Mouse (Mus musculus) embryonic facial prominence, embryonic 12.5 days (tissue): Measurements from ENCODE around the gene Supt20. TPM values are rescaled to one million over a fixed set of nuclear protein-coding genes. Genes with fewer than 3 reads are reported as not detected.

Experiments
- ATAC-seq: fragments of 200-750 bp; cut with Nextera tagmentation; 2 replicates; pipeline ENCODE4 v1.8.0; 2017; ENCODE audit not compliant: insufficient number of reproducible peaks, insufficient read depth, low FRiP score, low TSS enrichment
- H3K27ac ChIP-seq: fragments of 300-500 bp; sonication (generic); 2 replicates; pipeline ENCODE4 v1.5.1; 2016; ENCODE audit warnings: mild to moderate bottlenecking
- H3K27me3 ChIP-seq: fragments of 300-500 bp; sonication (generic); 2 replicates; pipeline ENCODE4 v1.6.1; 2016; ENCODE audit warnings: mild to moderate bottlenecking, moderate library complexity
- H3K36me3 ChIP-seq: fragments of 300-500 bp; sonication (generic); 2 replicates; pipeline ENCODE4 v1.6.1; 2016; ENCODE audit warnings: mild to moderate bottlenecking
- H3K4me1 ChIP-seq: fragments of 300-500 bp; sonication (generic); 2 replicates; pipeline ENCODE4 v1.6.1; 2016
- H3K4me2 ChIP-seq: fragments of 300-500 bp; sonication (generic); replicated peaks from 2 replicates; pipeline ENCODE4 v1.6.1; 2016; ENCODE audit warnings: mild to moderate bottlenecking, moderate library complexity
- H3K4me3 ChIP-seq: fragments of 300-500 bp; sonication (generic); 2 replicates; pipeline ENCODE4 v1.5.1; 2016; ENCODE audit warnings: mild to moderate bottlenecking
- H3K9ac ChIP-seq: fragments of 300-500 bp; sonication (generic); 2 replicates; pipeline ENCODE4 v1.6.1; 2016; ENCODE audit warnings: mild to moderate bottlenecking, moderate library complexity
- H3K9me3 ChIP-seq: fragments of 300-500 bp; sonication (generic); 2 replicates; pipeline ENCODE4 v1.6.1; 2016; ENCODE audit warnings: mild to moderate bottlenecking, moderate library complexity
- WGBS: fragments of 180-500 bp; shearing (Covaris S2); methylation state at CpG from one replicate; pipeline ENCODE4 v1.1.7; 2016; 5-methylcytosine and 5-hydroxymethylcytosine counted together
- polyA plus RNA-seq: library from polyadenylated mRNA; unstranded; fragments of >200 nt; fragmentation: Nextera tagmentation; extraction: Ambion mirVana; gene quantifications from 2 replicates; pipeline ENCODE4 v1.2.1, GENCODE M21; 2016

Supt20 gene
- polyA plus RNA-seq, 1 experiment from 2014 or later = 142 TPM

GRCm38 (mm10) chr3:54708972-54709371, 16.4 kb downstream of the Supt20 start:
- Histone ChIP-seq H3K9me3 (no peaks in the 10 kb centered on the region), H3K4me3 (no peak overlapping the region), H3K4me2 (no peak overlapping the region), H3K4me1 (no peaks in the 10 kb centered on the region), H3K27ac (no peak overlapping the region), H3K9ac (no peak overlapping the region), H3K36me3 (peaks cover 80% of the 10 kb centered on the region), H3K27me3 (no peaks in the 10 kb centered on the region)
- no peak for ATAC-seq
- WGBS = 88% methylated on average over 9 of the region's 9 CpGs

- Histone ChIP-seq H3K4me3 (no peak within 1 kb of the TSS), H3K36me3 (peaks cover 74% of the 10 kb centered on the region), H3K9me3 (no peaks in the 10 kb centered on the region), H3K4me1 (no peaks in the 10 kb centered on the region), H3K4me2 (no peak within 1 kb of the TSS), H3K9ac (no peak within 1 kb of the TSS), H3K27me3 (no peaks in the 10 kb centered on the region), H3K27ac (no peak within 1 kb of the TSS)
- 88% methylated on average over 6 of the region's 6 CpGs for WGBS
- ATAC-seq = no peak
Observed at GRCm38 (mm10) chr3:54714253-54714652, 21.6 kb downstream of the Supt20 start, which contains the start of gene Gm21958. Gene Gm21958, minus strand, starts transcription at chr3:54714353.

- 92% methylated on average over 6 of the region's 6 CpGs for WGBS
- H3K9me3 ChIP-seq = no peaks in the 10 kb centered on the region
- no peak overlapping the region for H3K9ac ChIP-seq
- no peaks in the 10 kb centered on the region for H3K27me3 ChIP-seq
- H3K27ac ChIP-seq = no peak overlapping the region
- no peak overlapping the region for H3K4me3 ChIP-seq
- H3K4me2 ChIP-seq = no peak overlapping the region
- ATAC-seq = no peak
- H3K36me3 ChIP-seq = peaks cover 64% of the 10 kb centered on the region
- no peaks in the 10 kb centered on the region for H3K4me1 ChIP-seq
Observed at GRCm38 (mm10) chr3:54715461-54715860, 22.9 kb downstream of the Supt20 start.

- H3K27me3 ChIP-seq = no peaks in the 10 kb centered on the region
- peaks cover 64% of the 10 kb centered on the region for H3K36me3 ChIP-seq
- no peaks in the 10 kb centered on the region for H3K9me3 ChIP-seq
- no peak overlapping the region for H3K9ac ChIP-seq
- ATAC-seq = no peak
- 90% methylated on average over 6 of the region's 6 CpGs for WGBS
- H3K27ac ChIP-seq = no peak overlapping the region
- no peaks in the 10 kb centered on the region for H3K4me1 ChIP-seq
- no peak overlapping the region for H3K4me2 ChIP-seq
- no peak overlapping the region for H3K4me3 ChIP-seq
Observed at GRCm38 (mm10) chr3:54717348-54717747, 24.7 kb downstream of the Supt20 start.

GRCm38 (mm10) chr3:54718947-54719346, 26.3 kb downstream of the Supt20 start:
- WGBS = 58% methylated on average over 3 of the region's 3 CpGs
- no peak overlapping the region for H3K4me3 ChIP-seq
- H3K9ac ChIP-seq = no peak overlapping the region
- H3K27ac ChIP-seq = no peak overlapping the region
- H3K4me1 ChIP-seq = no peaks in the 10 kb centered on the region
- peaks cover 75% of the 10 kb centered on the region for H3K36me3 ChIP-seq
- no peak for ATAC-seq
- H3K4me2 ChIP-seq = no peak overlapping the region
- no peaks in the 10 kb centered on the region for H3K27me3 ChIP-seq
- no peaks in the 10 kb centered on the region for H3K9me3 ChIP-seq

- WGBS = 91% methylated on average over 10 of the region's 10 CpGs
- ATAC-seq = no peak
- Histone ChIP-seq H3K9ac (no peak overlapping the region), H3K36me3 (peaks cover 65% of the 10 kb centered on the region), H3K9me3 (no peaks in the 10 kb centered on the region), H3K27ac (no peak overlapping the region), H3K4me2 (no peak overlapping the region), H3K4me1 (no peaks in the 10 kb centered on the region), H3K4me3 (no peak overlapping the region), H3K27me3 (no peaks in the 10 kb centered on the region)
Observed at GRCm38 (mm10) chr3:54723741-54724500, 31.3 kb downstream of the Supt20 start.

GRCm38 (mm10) chr3:54725344-54725743, 32.7 kb downstream of the Supt20 start:
- no peak overlapping the region for H3K9ac ChIP-seq
- WGBS = 81% methylated on average over 2 of the region's 2 CpGs
- H3K27ac ChIP-seq = no peak overlapping the region
- H3K4me2 ChIP-seq = no peak overlapping the region
- ATAC-seq = no peak
- no peak overlapping the region for H3K4me3 ChIP-seq
- no peaks in the 10 kb centered on the region for H3K9me3 ChIP-seq
- H3K4me1 ChIP-seq = no peaks in the 10 kb centered on the region
- peaks cover 77% of the 10 kb centered on the region for H3K36me3 ChIP-seq
- H3K27me3 ChIP-seq = no peaks in the 10 kb centered on the region

- 96% methylated on average over 2 of the region's 2 CpGs for WGBS
- Histone ChIP-seq H3K36me3 (peaks cover 76% of the 10 kb centered on the region), H3K27me3 (no peaks in the 10 kb centered on the region), H3K9ac (no peak overlapping the region), H3K4me3 (no peak overlapping the region), H3K4me2 (no peak overlapping the region), H3K27ac (no peak overlapping the region), H3K9me3 (no peaks in the 10 kb centered on the region), H3K4me1 (no peaks in the 10 kb centered on the region)
- ATAC-seq = no peak
Observed at GRCm38 (mm10) chr3:54727588-54727987, 35.0 kb downstream of the Supt20 start.

GRCm38 (mm10) chr3:54728100-54728499, 35.5 kb downstream of the Supt20 start:
- no peaks in the 10 kb centered on the region for H3K9me3 ChIP-seq
- H3K27me3 ChIP-seq = no peaks in the 10 kb centered on the region
- no peak overlapping the region for H3K9ac ChIP-seq
- no peaks in the 10 kb centered on the region for H3K4me1 ChIP-seq
- no peak overlapping the region for H3K4me2 ChIP-seq
- WGBS = 91% methylated on average over 6 of the region's 6 CpGs
- no peak overlapping the region for H3K27ac ChIP-seq
- no peak for ATAC-seq
- H3K36me3 ChIP-seq = peaks cover 74% of the 10 kb centered on the region
- H3K4me3 ChIP-seq = no peak overlapping the region

- Histone ChIP-seq H3K27me3 (no peaks in the 10 kb centered on the region), H3K27ac (no peak overlapping the region), H3K36me3 (peaks cover 57% of the 10 kb centered on the region), H3K4me2 (no peak overlapping the region), H3K4me1 (0 out of 2 replicates have a peak, but pooled peaks cover 3% of the 10 kb centered on the region), H3K9me3 (no peaks in the 10 kb centered on the region), H3K9ac (no peak overlapping the region), H3K4me3 (no peak overlapping the region)
- no peak for ATAC-seq
- WGBS = 76% methylated on average over 8 of the region's 8 CpGs
Observed at GRCm38 (mm10) chr3:54731626-54732150, 39.1 kb downstream of the Supt20 start.

GRCm38 (mm10) chr3:54732371-54732770, 39.8 kb downstream of the Supt20 start:
- Histone ChIP-seq H3K4me3 (no peak overlapping the region), H3K27me3 (no peaks in the 10 kb centered on the region), H3K27ac (no peak overlapping the region), H3K9me3 (no peaks in the 10 kb centered on the region), H3K4me2 (no peak overlapping the region), H3K4me1 (0 out of 2 replicates have a peak, but pooled peaks cover 3% of the 10 kb centered on the region), H3K9ac (no peak overlapping the region), H3K36me3 (peaks cover 51% of the 10 kb centered on the region)
- ATAC-seq = no peak
- WGBS = 95% methylated on average over 4 of the region's 4 CpGs
